In the genomic region with DNA sequence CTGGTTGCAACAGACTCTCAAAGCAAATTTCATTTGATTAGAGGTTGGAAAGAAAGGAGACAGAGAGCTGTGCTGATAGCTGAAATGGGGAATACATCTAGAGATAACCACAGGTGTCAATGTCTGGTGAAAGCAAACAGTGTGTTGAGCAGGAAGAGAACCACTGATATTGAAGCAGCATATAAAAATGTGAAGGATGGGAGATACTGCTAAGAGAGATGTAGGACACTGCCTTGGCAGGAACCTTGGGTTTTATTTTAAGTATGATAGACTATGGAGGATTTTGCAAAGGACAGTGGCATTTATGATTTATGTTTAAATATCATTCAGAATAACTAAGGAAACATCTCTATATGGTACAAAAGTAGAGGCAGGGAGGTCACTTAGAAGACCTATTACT, we compare ENCODE assay signal across 12 mouse cellular contexts.
"Had no signal": no experiment of that assay in that cellular context is flagged by ENCODE, and none has a peak within 500 bp of the region (broad histone marks: within the 10 kb centered on the region; RNA-seq: fewer than 3 reads in every experiment).

No protein-coding gene starts in this region.

- DNase-seq: retina, postnatal 1 day; right cerebral cortex, adult 18-20 months; right cerebral cortex, postnatal 14 days; right cerebral cortex, postnatal 25 days; right cerebral cortex, postnatal 4 days; spleen, adult 18-20 months; thymus, adult 18-20 months; thymus, adult 2 months; thymus, postnatal 14 days; thymus, postnatal 25 days; thymus, postnatal 36 days; thymus, postnatal 4 days had no signal
